Mouse (Mus musculus): ENCODE measurements around the gene Fth1.

DNA sequence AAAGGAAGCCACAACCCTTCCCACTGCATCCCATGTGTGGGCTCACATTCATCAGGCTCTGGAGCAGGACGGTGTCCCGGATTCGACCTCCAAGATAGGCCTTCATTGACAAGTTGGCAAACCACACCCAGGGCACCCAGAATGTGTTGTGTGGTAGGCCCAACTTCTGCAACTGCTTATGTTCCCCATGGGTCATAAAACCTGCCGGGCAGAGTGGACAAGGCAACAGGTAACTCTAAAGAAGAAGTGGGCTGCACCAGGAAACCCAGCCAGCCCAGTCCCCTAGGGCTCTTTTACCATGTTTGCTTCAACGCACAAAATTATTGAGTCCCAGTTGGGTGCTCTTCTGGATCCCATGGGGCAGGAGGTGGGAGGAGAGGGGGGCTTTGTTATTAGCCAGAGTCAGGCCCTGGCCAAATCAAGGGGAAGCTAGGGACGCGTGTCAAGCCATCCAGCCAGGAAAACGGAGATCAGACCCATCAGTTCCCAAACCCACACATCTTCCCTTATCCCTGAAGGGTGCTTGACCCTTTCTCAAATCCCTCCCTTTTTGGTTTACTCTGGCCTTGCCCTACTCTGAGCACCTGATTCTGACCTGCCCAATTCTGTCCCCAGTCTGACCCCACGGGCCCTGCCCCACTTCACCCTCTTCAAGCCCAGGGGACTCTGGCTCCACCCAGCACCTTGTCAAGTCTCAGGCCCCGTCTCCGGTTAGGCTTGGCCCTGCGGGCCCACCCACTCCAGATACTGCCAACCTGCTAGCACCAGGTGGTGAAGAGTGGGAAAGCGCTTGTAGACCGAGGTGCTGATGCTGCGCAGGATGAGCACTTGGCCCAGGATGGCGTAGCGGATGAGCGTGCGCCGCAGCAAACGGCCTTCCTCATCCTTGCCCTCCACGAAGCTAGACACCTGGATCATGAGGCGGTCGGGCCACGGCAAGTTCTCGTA is 11.9 kb downstream of the Fth1 start:
- TF ChIP-seq ELF1 (IDR thresholded peaks at IDR 0.05; ENCODE audit: low read depth, low read length) (no peak), USF1 (IDR thresholded peaks at IDR 0.05; ENCODE audit: low read depth, low read length) (no peak), CTCF (conservative IDR thresholded peaks at IDR 0.05 in 1 of 2, IDR thresholded peaks at IDR 0.05 in 1 of 2; ENCODE audit: low read depth in 2 of 2, low read length in 2 of 2) (no peak), ZNF384 (IDR thresholded peaks at IDR 0.05; ENCODE audit: low read depth, low read length) (no peak), MAX (IDR thresholded peaks at IDR 0.05; ENCODE audit: low read length) (no peak)

All from CH12.LX (cell line).